Mouse (Mus musculus): Measurements from ENCODE around the gene Gm12117.

The Gm12117 gene

GRCm38 (mm10) chr11:33276637-33277036 is at the start of gene Gm12117:
Gene Gm12117 (minus strand): TSS chr11:33276737.
- no peak for DNase-seq (ENCODE audit: low read depth in 2 of 2, low spot score in 2 of 2)

- DNase-seq (ENCODE audit: low read depth in 2 of 2, low spot score in 2 of 2): no peak
These were observed 42.6 kb upstream of the Gm12117 start for GRCm38 (mm10) chr11:33319006-33319611.

- DNase-seq (ENCODE audit: low read depth in 2 of 2, low spot score in 2 of 2): no peak
These were observed 33.0 kb upstream of the Gm12117 start for GRCm38 (mm10) chr11:33309566-33309965.

- DNase-seq (ENCODE audit: low read depth in 2 of 2, low spot score in 2 of 2): no peak
These were observed 24.3 kb upstream of the Gm12117 start for GRCm38 (mm10) chr11:33300859-33301258.

- DNase-seq (ENCODE audit: low read depth in 2 of 2, low spot score in 2 of 2): no peak
These were observed 22.8 kb upstream of the Gm12117 start for GRCm38 (mm10) chr11:33299371-33299770.

- no peak for DNase-seq (ENCODE audit: low read depth in 2 of 2, low spot score in 2 of 2)
These were observed 20.6 kb upstream of the Gm12117 start for GRCm38 (mm10) chr11:33297121-33297520.

GRCm38 (mm10) chr11:33295422-33295821 is 18.9 kb upstream of the Gm12117 start:
- no peak for DNase-seq (ENCODE audit: low read depth in 2 of 2, low spot score in 2 of 2)

GRCm38 (mm10) chr11:33294063-33294462 is 17.5 kb upstream of the Gm12117 start:
- no peak for DNase-seq (ENCODE audit: low read depth in 2 of 2, low spot score in 2 of 2)

- no peak for DNase-seq (ENCODE audit: low read depth in 2 of 2, low spot score in 2 of 2)
These were observed 2.0 kb upstream of the Gm12117 start for GRCm38 (mm10) chr11:33278571-33278970.

GRCm38 (mm10) chr11:33274816-33275215 is 1.7 kb downstream of the Gm12117 start:
- no peak for DNase-seq (ENCODE audit: low read depth in 2 of 2, low spot score in 2 of 2)

GRCm38 (mm10) chr11:33274294-33274693 is 2.2 kb downstream of the Gm12117 start:
- DNase-seq (ENCODE audit: low read depth in 2 of 2, low spot score in 2 of 2): no peak

- DNase-seq (ENCODE audit: low read depth in 2 of 2, low spot score in 2 of 2): no peak
These were observed 36.2 kb downstream of the Gm12117 start for GRCm38 (mm10) chr11:33240295-33240694.

GRCm38 (mm10) chr11:33234134-33234533 is 42.4 kb downstream of the Gm12117 start:
- no peak for DNase-seq (ENCODE audit: low read depth in 2 of 2, low spot score in 2 of 2)

- DNase-seq (ENCODE audit: low read depth in 2 of 2, low spot score in 2 of 2): no peak
These were observed 44.5 kb downstream of the Gm12117 start for GRCm38 (mm10) chr11:33232056-33232455.

- no peak for DNase-seq (ENCODE audit: low read depth in 2 of 2, low spot score in 2 of 2)
These were observed 48.4 kb downstream of the Gm12117 start for GRCm38 (mm10) chr11:33228186-33228585.

- no peak for DNase-seq (ENCODE audit: low read depth in 2 of 2, low spot score in 2 of 2)
These were observed 50.0 kb downstream of the Gm12117 start for GRCm38 (mm10) chr11:33226516-33226915.

Data from CD8-positive naive resting alpha-beta T cell, adult 2 months (primary cell).